Mouse (Mus musculus): ENCODE data around the gene Iqcc. TPM values are rescaled to one million over a fixed set of nuclear protein-coding genes. Genes with fewer than 3 reads are reported as not detected.

The Iqcc gene
- polyA plus RNA-seq, 1 experiment from 2014 or later, result 34.7 TPM

DNA sequence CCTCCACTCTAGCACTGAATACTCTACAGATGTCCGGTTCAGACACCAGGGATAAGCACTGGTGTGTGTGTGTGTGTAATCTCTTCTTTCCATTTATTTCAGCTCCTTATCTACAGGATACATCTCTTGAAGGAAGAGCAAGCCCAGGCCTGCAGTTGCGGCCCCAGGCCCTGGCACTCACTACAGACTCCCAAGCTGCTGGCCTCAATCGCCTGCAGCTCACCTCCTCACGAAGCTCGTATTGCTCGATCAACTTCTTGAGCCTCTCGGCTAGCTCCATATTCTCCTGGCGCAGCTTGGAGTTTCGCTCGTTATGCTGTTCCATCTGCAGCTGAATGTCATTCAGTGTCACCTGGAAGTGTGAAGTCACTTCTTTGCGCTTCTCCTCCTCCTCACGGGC, 13.0 kb upstream of the Iqcc start:
- no peak for DNase-seq (ENCODE audit: low spot score)
- Histone ChIP-seq H3K27ac (no peak overlapping the region), H3K4me1 (no peaks in the 10 kb centered on the region), H3K4me3 (no peak overlapping the region), H3K9me3 (replicated peaks) (no peaks in the 10 kb centered on the region), H3K36me3 (peaks cover 100% of the 10 kb centered on the region), H3K27me3 (ENCODE audit: low read depth, poor library complexity, severe bottlenecking) (no peaks in the 10 kb centered on the region)
- WGBS, result 94% methylated on average over 12 of the region's 12 CpGs

DNA sequence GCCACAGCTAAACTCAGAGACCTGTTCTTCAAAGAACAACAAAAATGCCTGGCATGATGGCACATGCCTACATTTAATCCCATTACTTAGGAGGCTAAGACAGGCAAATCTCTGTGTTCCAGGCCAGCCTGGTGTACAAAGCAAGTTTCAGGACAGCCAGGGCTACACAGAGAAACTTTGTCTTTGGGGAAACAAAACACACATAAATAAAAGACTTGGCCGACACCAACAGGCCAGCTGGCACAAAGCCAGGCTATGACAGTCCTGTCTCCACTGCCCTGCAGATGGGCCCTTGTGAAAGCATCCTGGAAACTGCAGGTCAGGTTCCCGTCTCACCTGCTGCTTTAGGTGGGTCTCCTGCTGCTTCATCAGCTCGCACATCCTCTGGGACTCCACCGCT, 12.0 kb upstream of the Iqcc start:
- no peak overlapping the region for H3K27ac ChIP-seq
- peaks cover 100% of the 10 kb centered on the region for H3K36me3 ChIP-seq
- peaks cover 3% of the 10 kb centered on the region; the same call in 1 of the 2 replicates for H3K4me1 ChIP-seq
- H3K27me3 ChIP-seq (ENCODE audit: low read depth, poor library complexity, severe bottlenecking), result no peaks in the 10 kb centered on the region
- no peaks in the 10 kb centered on the region for H3K9me3 ChIP-seq (replicated peaks)
- no peak for DNase-seq (ENCODE audit: low spot score)
- 90% methylated on average over 4 of the region's 4 CpGs for WGBS
- no peak overlapping the region for H3K4me3 ChIP-seq

DNA sequence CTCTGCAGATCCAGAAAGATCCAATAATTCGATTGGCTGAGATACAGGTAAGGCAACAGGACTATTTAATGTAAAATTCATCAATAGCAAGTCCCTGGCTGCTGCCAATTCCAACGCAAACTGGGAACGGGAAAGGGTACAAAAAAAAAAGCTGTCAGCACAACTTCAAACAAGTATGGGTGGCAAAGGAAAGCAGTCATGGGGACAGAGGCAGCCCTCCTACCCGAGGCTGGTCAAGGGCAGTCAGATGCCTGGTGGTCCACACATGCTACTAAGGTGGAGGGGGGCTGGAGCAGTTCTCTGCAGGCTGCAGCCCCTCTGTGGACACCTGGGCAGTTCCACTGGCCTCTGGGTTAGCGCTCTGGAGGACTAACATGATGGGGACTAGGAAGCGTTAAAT, 7.1 kb upstream of the Iqcc start:
- WGBS, result 76% methylated on average over 6 of the region's 6 CpGs
- H3K9me3 ChIP-seq (replicated peaks), result no peaks in the 10 kb centered on the region

DNA sequence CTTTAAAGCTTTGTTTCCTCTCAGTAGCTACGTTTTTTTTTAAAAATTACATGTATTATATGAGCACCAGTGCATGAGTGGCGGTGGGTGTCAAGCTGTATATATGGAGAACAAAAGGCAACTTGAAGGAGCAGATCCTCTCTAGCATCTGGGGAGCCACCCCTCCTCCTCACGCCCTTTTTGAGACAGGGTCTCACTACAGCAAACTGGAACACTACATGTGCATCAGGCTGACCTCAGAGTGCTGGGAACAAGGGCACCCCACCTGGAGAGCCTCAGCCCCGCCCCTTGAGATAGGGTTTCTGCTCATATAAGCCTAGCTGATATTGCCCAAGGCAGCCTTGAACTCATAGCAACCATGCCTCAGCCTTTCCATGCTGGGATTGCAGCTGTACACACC, 6.6 kb upstream of the Iqcc start:
- peaks cover 53% of the 10 kb centered on the region for H3K36me3 ChIP-seq

More for the DNA sequence above, 7.1 kb upstream of the Iqcc start:
- Histone ChIP-seq H3K36me3 (peaks cover 53% of the 10 kb centered on the region), H3K27me3 (ENCODE audit: low read depth, poor library complexity, severe bottlenecking) (no peaks in the 10 kb centered on the region), H3K4me3 (no peak overlapping the region), H3K4me1 (peaks cover 43% of the 10 kb centered on the region), H3K27ac (no peak overlapping the region)
- no peak for DNase-seq (ENCODE audit: low spot score)

DNA sequence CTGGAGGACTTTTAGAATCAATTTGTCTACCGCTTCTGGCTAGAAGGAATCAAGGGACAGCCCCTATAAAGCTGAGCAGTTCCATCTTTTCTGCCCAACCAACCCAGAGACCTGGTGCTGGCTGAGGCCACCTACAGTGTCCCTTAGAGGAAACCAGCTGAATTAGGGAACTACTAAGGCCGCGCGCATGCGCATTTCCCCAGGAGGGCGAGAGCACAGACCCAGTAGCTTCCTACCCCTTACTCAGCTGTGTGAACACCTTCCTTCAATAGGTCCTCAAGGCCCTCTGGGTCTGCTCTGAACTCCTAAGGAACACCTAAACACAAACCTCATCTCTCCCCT, 6.1 kb upstream of the Iqcc start:
- DNase-seq (ENCODE audit: low spot score), result peak; percentile 77
- Histone ChIP-seq H3K27ac (peak overlapping the region; percentile 81), H3K9me3 (replicated peaks) (no peaks in the 10 kb centered on the region), H3K4me1 (peaks cover 43% of the 10 kb centered on the region), H3K27me3 (ENCODE audit: low read depth, poor library complexity, severe bottlenecking) (no peaks in the 10 kb centered on the region), H3K4me3 (peak overlapping the region; percentile 62), H3K36me3 (peaks cover 48% of the 10 kb centered on the region)
- WGBS, result 3% methylated on average over 6 of the region's 6 CpGs

More for the DNA sequence above, 6.6 kb upstream of the Iqcc start:
- no peaks in the 10 kb centered on the region for H3K27me3 ChIP-seq (ENCODE audit: low read depth, poor library complexity, severe bottlenecking)
- DNase-seq (ENCODE audit: low spot score), result no peak
- H3K27ac ChIP-seq, result 0 out of 2 replicates have a peak overlapping the region, but pooled peaks have one; percentile 81
- WGBS, result 37% methylated on average over 4 of the region's 4 CpGs
- no peak overlapping the region for H3K4me3 ChIP-seq
- H3K9me3 ChIP-seq (replicated peaks), result no peaks in the 10 kb centered on the region
- H3K4me1 ChIP-seq, result peaks cover 43% of the 10 kb centered on the region

DNA sequence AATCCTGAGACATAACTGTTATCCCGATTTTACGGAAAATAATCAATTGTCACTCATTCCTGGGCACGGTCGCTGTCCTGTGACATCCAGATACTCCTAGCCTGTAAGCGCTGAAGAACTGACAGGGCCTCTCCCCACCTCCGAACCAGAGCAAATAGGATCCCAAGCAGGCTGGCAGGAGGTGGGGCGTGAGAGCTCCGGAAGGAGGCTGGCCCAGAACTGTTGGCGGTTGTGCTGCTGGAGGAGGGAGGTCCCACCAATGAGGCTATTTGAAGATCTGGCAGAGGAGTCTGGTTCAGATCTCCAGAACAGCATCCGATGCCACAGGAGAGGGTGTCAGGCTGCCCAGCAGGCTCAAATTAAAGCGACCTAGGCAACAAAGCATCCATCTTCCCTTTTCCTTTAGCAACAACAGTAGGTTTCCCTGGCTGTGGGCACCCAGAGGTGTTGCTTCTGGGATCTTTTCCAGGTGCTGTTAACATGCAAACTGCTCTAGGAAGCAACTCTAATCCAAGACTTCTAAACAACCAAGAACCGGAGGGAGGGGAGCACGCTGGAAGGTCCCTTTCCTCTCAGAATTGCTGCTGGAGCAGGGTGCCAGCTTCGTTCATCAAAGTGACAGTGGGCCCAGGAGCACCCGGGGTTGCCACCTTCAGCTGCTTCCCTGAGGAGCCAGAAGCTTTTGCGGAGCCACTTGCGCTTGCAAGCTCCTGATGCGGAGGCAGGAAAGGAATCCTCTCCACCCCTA, 5.6 kb upstream of the Iqcc start:
- peak; percentile 80 for DNase-seq (ENCODE audit: low spot score)
- H3K27me3 ChIP-seq (ENCODE audit: low read depth, poor library complexity, severe bottlenecking), result no peaks in the 10 kb centered on the region
- H3K36me3 ChIP-seq, result peaks cover 43% of the 10 kb centered on the region
- 1% methylated on average over 18 of the region's 18 CpGs for WGBS
- H3K4me1 ChIP-seq, result peaks cover 43% of the 10 kb centered on the region
- H3K4me3 ChIP-seq, result peak overlapping the region; percentile 62
- peak overlapping the region; percentile 81 for H3K27ac ChIP-seq
- no peaks in the 10 kb centered on the region for H3K9me3 ChIP-seq (replicated peaks)

DNA sequence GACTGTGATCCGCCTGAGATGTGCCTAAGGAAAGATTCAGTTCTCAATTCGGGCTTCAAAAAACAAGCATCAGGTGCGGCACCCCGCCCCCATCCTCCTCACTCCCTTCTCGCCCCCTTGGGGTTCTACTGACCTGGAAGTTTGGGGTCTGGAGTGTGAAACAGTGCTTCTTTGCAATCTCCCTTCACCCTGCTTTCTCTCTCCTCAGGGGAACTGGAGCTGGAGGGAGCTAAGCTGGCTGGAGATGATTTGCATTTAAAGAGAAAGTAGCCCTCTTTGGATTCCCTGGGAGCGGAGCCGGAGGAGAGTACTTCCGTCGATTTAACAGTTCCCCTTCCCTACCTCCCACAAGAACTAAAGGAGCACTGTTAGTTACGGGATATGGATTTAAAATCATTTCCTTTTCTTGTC, 4.8 kb upstream of the Iqcc start, which contains the start of gene Ccdc28b:
Gene Ccdc28b (minus strand): TSS at position 267 of the 411 bp plus-strand sequence.
- H3K36me3 ChIP-seq, result peaks cover 35% of the 10 kb centered on the region
- H3K4me3 ChIP-seq, result peak within 1 kb of the TSS; percentile 62
- H3K9me3 ChIP-seq (replicated peaks), result no peaks in the 10 kb centered on the region
- no peaks in the 10 kb centered on the region for H3K27me3 ChIP-seq (ENCODE audit: low read depth, poor library complexity, severe bottlenecking)
- peaks cover 48% of the 10 kb centered on the region for H3K4me1 ChIP-seq
- 0% methylated on average over 10 of the region's 10 CpGs for WGBS
- peak within 1 kb of the TSS; percentile 81 for H3K27ac ChIP-seq
- peak; percentile 51 for DNase-seq (ENCODE audit: low spot score)

DNA sequence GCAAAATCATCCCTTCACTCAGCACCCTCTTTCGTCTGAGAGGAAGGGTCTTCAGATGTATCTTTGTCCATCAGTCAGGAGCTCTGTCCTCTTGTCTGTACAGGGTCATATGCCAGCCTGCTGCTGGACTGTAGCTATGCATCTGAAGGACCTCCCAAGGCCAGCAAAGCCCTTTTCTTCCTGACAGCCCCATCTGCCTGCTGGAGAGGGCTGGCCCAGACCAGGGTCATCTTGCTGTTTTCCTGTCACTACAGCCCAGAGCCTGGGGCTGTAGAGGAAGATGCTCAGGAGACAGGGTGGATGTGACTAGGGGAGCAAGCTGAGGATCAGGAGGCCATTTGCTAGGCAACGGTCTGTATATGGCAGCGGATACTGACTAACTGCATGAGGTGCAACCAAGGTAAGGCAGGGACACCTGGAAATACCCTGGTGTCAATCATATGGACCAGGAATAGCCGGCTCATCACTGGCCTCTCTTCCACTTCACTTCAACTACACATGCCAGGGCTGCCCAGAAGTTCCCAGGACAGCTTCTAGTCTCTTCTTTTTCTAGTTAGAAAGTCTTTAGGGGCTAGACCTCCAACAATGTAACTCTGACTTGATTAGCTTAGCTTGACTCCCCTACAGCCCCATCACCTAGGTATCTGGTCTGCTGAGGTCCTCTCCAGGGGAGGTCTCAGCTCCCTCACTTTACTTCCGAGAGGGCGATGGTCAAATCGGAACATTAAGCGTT, 4.1 kb upstream of the Iqcc start:
- H3K9me3 ChIP-seq (replicated peaks), result no peaks in the 10 kb centered on the region
- no peaks in the 10 kb centered on the region for H3K27me3 ChIP-seq (ENCODE audit: low read depth, poor library complexity, severe bottlenecking)
- H3K36me3 ChIP-seq, result peaks cover 28% of the 10 kb centered on the region
- DNase-seq (ENCODE audit: low spot score), result no peak
- peaks cover 55% of the 10 kb centered on the region for H3K4me1 ChIP-seq
- peak overlapping the region; percentile 81 for H3K27ac ChIP-seq
- 25% methylated on average over 8 of the region's 8 CpGs for WGBS
- H3K4me3 ChIP-seq, result peak overlapping the region; percentile 62

DNA sequence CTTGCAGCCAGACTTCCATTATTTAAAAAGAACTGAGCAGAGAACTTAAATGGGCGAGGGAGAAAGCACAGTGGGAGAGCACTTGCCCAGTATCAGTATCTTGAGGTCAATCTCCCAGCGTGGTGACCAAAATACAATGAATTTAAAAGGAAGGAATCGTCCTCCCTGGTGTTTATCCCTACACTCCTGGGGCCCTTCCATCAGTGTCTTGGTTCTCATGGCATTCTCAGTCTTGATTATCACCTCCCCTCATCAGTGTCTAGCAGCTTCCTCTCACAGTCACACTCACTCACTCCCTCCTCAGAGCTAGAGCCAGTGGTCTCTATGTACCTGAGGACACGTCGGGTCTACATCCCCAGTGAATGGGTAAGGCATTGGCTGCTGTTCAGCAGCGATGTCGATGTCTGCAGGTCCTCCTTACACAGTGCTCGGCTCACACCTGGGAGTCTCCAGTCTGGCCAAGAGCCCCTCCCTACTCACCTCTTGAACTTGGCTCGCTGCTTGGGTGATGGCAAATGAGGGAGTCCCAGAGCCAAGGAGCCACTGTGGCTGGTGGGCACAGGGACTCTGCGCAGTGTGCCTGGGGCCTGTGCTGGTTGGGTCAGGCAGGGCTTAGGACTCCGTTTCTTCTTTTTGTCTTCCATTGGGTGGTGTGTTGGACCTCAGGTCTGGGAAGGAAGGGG, 3.4 kb upstream of the Iqcc start:
- no peaks in the 10 kb centered on the region for H3K27me3 ChIP-seq (ENCODE audit: low read depth, poor library complexity, severe bottlenecking)
- no peaks in the 10 kb centered on the region for H3K9me3 ChIP-seq (replicated peaks)
- DNase-seq (ENCODE audit: low spot score), result no peak
- peaks cover 58% of the 10 kb centered on the region for H3K4me1 ChIP-seq
- H3K27ac ChIP-seq, result peak overlapping the region; percentile 81
- H3K36me3 ChIP-seq, result peaks cover 27% of the 10 kb centered on the region
- H3K4me3 ChIP-seq, result peak overlapping the region; percentile 62; the same call in 1 of the 2 replicates
- WGBS, result 79% methylated on average over 11 of the region's 11 CpGs

DNA sequence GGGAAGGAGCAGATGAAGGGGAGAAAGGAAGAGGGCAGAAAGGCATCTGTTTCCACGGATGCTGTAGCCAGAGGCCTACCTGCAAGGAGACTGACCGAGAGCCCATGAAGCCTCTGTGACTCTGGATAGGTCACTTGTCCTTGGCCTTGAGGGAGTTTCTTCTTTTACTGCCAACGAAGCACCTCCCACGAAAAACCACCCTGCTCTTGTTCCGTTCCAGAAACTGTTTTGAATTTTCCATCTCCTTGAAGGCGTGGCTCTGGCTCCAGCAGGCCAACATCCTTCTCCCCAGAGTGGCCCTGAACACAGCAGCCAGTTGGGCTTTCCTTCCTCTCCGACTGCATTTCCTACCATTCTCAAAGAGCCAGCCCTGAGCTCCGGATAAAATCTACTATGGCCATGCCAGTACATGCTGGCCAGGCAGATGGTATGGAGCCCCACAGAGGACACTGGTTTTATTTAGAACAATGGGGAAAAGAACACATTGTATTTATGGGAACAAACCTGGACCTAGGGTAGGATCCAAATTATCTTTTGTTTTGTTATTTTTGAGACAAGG, 2.5 kb upstream of the Iqcc start:
- DNase-seq (ENCODE audit: low spot score), result no peak
- no peaks in the 10 kb centered on the region for H3K9me3 ChIP-seq (replicated peaks)
- H3K27ac ChIP-seq, result no peak overlapping the region
- peaks cover 27% of the 10 kb centered on the region for H3K36me3 ChIP-seq
- 86% methylated on average over 8 of the region's 8 CpGs for WGBS
- H3K4me3 ChIP-seq, result no peak overlapping the region
- peaks cover 58% of the 10 kb centered on the region for H3K4me1 ChIP-seq
- H3K27me3 ChIP-seq (ENCODE audit: low read depth, poor library complexity, severe bottlenecking), result no peaks in the 10 kb centered on the region

DNA sequence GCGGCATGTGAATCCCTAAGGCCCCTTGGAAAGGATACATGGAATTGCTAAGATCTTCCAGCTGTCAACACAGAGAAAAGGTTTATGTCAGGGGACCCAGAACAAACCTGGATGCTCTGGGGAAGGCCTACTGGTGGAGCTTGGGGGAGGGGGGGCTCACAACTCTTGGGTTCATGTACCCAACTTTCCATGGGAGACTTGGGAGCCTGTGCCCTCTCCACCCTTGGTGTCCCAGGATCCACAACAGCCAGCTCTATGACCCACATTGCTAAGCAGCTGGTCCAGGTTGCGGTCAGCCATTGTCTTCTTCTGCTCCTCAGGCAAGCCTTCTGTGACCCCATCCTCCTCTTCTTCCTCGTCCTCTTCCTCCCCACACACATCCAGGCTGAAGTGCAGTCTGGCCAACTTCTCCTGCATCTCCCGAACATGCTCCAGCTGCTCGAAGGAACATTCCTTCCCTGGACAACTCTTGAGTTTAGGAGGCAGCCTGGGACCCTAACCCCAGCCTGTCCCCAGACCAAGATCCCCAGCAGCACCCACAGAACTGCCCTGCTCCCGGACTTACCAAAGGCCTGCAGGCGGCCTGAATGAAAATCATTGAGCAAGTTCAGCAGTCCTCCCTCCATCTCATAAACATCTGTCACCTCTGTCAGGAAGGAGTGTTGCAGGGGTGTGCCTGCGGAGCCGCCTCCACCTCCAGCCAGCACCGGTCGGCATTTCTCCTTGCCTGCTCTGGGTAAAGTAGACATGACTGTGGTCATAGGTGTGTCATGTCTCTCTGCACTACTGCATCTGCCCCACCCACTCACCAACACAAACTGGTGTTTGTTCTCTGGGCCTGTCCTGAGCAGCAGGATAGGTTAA, 1.8 kb upstream of the Iqcc start:
- H3K4me3 ChIP-seq, result no peak overlapping the region
- H3K4me1 ChIP-seq, result peaks cover 52% of the 10 kb centered on the region
- no peak for DNase-seq (ENCODE audit: low spot score)
- peaks cover 28% of the 10 kb centered on the region for H3K36me3 ChIP-seq
- H3K27me3 ChIP-seq (ENCODE audit: low read depth, poor library complexity, severe bottlenecking), result no peaks in the 10 kb centered on the region
- 86% methylated on average over 11 of the region's 11 CpGs for WGBS
- no peaks in the 10 kb centered on the region for H3K9me3 ChIP-seq (replicated peaks)
- H3K27ac ChIP-seq, result 0 out of 2 replicates have a peak overlapping the region, but pooled peaks have one; percentile 14

DNA sequence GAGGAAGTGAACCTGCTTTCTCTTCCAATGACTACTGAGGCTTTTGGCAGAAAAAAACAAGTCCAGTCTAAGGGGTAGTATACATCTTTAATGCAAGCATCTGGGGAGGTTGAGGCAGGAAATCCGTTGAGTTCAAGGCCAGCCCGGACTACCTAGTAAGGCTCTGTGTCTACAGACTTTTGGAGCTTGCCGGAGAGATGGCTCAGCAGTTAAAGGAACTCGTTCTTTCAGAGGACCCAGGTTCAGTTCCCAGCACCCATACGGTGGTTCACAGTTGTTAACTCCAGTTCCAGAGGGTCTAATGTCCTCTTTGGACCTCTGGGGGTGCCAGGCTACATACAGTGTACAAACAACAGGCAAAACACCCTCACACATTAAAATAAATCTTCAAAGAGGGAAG, 868 bp downstream of the Iqcc start:
- no peaks in the 10 kb centered on the region for H3K9me3 ChIP-seq (replicated peaks)
- H3K4me3 ChIP-seq, result peak overlapping the region; percentile 73
- DNase-seq (ENCODE audit: low spot score), result no peak
- H3K27me3 ChIP-seq (ENCODE audit: low read depth, poor library complexity, severe bottlenecking), result no peaks in the 10 kb centered on the region
- peaks cover 26% of the 10 kb centered on the region for H3K4me1 ChIP-seq
- H3K27ac ChIP-seq, result peak overlapping the region; percentile 90; the same call in 1 of the 2 replicates
- 94% methylated on average over 5 of the region's 5 CpGs for WGBS
- peaks cover 30% of the 10 kb centered on the region for H3K36me3 ChIP-seq

Measured in limb, embryonic 10.5 days (tissue).